Mouse (Mus musculus) neural tube, embryonic 14.5 days (tissue): ENCODE measurements at regions not wholly inside any gene's neighbourhood (a gene's known extent, or its start where the extent isn't known, plus 50 kb on each side); places are given as distances from the start of the nearest gene placed in this dataset.
A peak's percentile ranks its signal among the peaks of the same experiment; 100 is the strongest.

ENCODE experiments used
- ATAC-seq: fragments of 200-750 bp; cut with Nextera tagmentation; 2 replicates; pipeline ENCODE4 v1.8.0; 2017; ENCODE audit warnings: low read depth, mild to moderate bottlenecking, moderate TSS enrichment, moderate library complexity
- H3K27ac ChIP-seq: fragments of 300-500 bp; sonication (generic); 2 replicates; pipeline ENCODE4 v1.5.1; 2014; ENCODE audit warnings: low read depth, mild to moderate bottlenecking, control low read depth, low read length, moderate library complexity, mixed read lengths
- H3K27me3 ChIP-seq: fragments of 300-500 bp; sonication (generic); 2 replicates; pipeline ENCODE4 v1.6.1; 2014; ENCODE audit warnings: low read length; ENCODE audit not compliant: control insufficient read depth, insufficient read depth
- H3K36me3 ChIP-seq: fragments of 300-500 bp; sonication (generic); 2 replicates; pipeline ENCODE4 v1.6.1; 2014; ENCODE audit warnings: low read length, mixed read lengths; ENCODE audit not compliant: control insufficient read depth, insufficient read depth
- H3K4me1 ChIP-seq: fragments of 300-500 bp; sonication (generic); 2 replicates; pipeline ENCODE4 v1.6.1; 2014; ENCODE audit warnings: low read length; ENCODE audit not compliant: control insufficient read depth, insufficient read depth
- H3K4me2 ChIP-seq: fragments of 300-500 bp; sonication (generic); 2 replicates; pipeline ENCODE4 v1.6.1; 2014; ENCODE audit warnings: mild to moderate bottlenecking, low read depth, low read length, control low read depth
- H3K4me3 ChIP-seq: fragments of 300-500 bp; sonication (generic); 2 replicates; pipeline ENCODE4 v1.5.1; 2014; ENCODE audit warnings: low read depth, low read length, control low read depth, mixed read lengths
- H3K9ac ChIP-seq: fragments of 300-500 bp; sonication (generic); replicated peaks from 2 replicates; pipeline ENCODE4 v1.6.1; 2014; ENCODE audit warnings: low read depth, mild to moderate bottlenecking, control low read depth, low read length, mixed read lengths
- H3K9me3 ChIP-seq: fragments of 300-500 bp; sonication (generic); 2 replicates; pipeline ENCODE4 v1.6.1; 2016; ENCODE audit warnings: low read length; ENCODE audit not compliant: control insufficient read depth
- WGBS: fragments of 180-500 bp; shearing (Covaris S2); extraction: QIAGEN DNeasy Blood & Tissue Kit; methylation state at CpG from one replicate; pipeline ENCODE4 v1.1.7; 2014; 5-methylcytosine and 5-hydroxymethylcytosine counted together

DNA sequence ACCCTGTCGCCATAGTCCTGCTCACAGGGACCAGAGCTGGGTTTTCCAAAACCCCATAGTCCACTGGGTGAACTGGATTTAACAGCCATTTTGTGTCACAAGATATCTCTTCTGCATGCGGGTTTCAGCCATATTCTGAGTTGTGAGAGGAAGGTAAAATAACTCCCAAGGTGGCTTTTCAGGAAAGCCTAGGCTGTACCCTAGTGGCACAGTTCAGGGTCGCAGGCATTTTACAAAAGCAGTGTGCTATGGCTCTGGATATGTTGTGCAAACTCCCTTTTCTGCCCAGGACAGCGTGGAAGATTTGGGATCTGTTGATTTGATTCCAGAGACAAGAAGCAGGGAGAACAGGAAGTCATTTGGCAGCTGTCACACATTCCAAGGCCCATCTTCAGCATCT is 588.3 kb upstream of the Mgmt start:
- WGBS = 72% methylated on average over 4 of the region's 4 CpGs
- no peak overlapping the region for H3K9ac ChIP-seq
- no peak overlapping the region for H3K27ac ChIP-seq
- ATAC-seq = no peak
- H3K4me1 ChIP-seq = no peaks in the 10 kb centered on the region
- no peak overlapping the region for H3K4me3 ChIP-seq
- no peak overlapping the region for H3K4me2 ChIP-seq
- H3K36me3 ChIP-seq = no peaks in the 10 kb centered on the region
- H3K27me3 ChIP-seq = no peaks in the 10 kb centered on the region
- no peaks in the 10 kb centered on the region for H3K9me3 ChIP-seq

DNA sequence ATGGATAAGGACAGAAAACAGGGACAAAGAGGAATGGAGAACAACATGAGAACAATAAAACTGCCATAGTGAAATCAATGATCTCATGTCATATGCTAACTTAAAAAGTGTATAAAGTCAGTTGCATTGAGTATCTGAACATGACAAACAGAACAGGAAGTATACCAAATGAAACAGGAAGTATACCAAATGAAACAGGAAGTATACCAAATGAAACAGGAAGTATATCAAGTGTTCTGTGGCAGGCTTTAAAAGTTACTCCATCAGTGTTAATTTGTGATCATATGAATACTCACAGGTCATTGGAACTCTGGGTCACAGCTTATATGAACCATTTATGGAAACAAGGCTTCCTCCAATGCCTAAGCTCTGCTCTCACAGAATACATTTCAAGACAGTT is 585.6 kb upstream of the Mgmt start:
- Histone ChIP-seq H3K9ac (no peak overlapping the region), H3K36me3 (no peaks in the 10 kb centered on the region), H3K4me3 (no peak overlapping the region), H3K9me3 (no peaks in the 10 kb centered on the region), H3K4me1 (no peaks in the 10 kb centered on the region), H3K27ac (no peak overlapping the region), H3K27me3 (no peaks in the 10 kb centered on the region), H3K4me2 (no peak overlapping the region)
- no peak for ATAC-seq

DNA sequence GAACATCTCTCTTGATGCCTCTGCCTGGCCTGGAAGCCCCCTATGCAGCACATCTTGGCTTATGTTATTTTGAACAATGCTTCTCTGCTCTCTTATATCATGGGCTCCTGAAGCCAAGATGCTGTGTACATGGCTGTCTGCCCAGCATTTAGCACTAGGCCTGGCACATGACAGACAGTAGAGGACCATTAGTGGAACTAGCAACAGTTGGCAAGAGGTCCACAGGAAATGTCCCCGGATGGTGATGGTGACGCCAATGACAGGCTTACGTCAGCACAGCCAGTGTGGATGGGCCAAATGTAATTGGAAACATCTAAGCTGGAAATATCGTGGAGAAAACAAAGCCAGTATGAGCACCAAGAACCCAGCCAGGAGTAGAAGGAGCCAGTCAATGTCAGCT is 567.1 kb upstream of the Mgmt start:
- H3K36me3 ChIP-seq = no peaks in the 10 kb centered on the region
- no peaks in the 10 kb centered on the region for H3K27me3 ChIP-seq
- H3K9me3 ChIP-seq = no peaks in the 10 kb centered on the region
- ATAC-seq = no peak
- H3K4me2 ChIP-seq = no peak overlapping the region
- H3K4me1 ChIP-seq = no peaks in the 10 kb centered on the region
- no peak overlapping the region for H3K4me3 ChIP-seq
- no peak overlapping the region for H3K27ac ChIP-seq
- 95% methylated on average over 4 of the region's 4 CpGs for WGBS
- H3K9ac ChIP-seq = no peak overlapping the region

DNA sequence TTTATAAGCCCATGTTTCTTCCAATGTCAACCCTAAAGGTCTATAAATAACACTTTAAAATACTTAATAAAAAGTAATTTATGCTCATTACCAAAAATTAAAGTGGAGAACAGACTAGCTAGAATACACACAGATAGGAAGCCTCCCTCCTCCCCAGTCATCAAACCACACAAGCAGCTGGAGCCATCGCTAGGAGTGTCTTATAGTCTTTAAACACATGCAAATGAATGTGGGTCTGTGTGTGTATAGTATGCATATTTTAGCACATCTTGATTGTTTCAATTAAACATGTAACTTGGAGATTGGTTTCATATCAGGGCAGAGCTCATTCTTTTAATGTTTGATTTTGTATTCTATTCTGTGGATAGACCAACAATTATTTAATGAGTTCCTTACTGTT is 564.0 kb upstream of the Mgmt start:
- WGBS = 37% methylated on average over 1 of the region's 1 CpGs

DNA sequence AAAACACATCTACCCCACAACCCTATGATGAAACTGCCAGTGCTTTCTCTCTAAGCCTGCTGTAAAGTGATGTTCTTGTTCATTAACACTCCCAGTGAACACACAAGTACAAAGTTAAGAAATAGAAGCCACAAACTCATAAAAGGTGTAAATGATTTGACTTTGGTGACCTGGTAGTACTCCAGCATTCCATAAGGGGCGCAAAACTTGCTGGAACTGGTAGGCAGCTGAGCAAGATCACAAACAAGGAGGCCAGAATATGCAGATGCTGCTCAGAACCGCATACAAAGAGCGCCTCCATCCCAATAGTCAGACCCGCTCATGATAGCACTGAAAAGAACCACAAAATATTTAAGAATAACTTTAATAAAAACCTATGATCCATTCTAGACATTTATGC is 561.6 kb upstream of the Mgmt start:
- Histone ChIP-seq H3K9ac (no peak overlapping the region), H3K27me3 (no peaks in the 10 kb centered on the region), H3K4me2 (no peak overlapping the region), H3K9me3 (no peaks in the 10 kb centered on the region), H3K27ac (no peak overlapping the region), H3K36me3 (no peaks in the 10 kb centered on the region), H3K4me1 (no peaks in the 10 kb centered on the region), H3K4me3 (no peak overlapping the region)
- WGBS = 29% methylated on average over 4 of the region's 4 CpGs
- ATAC-seq = no peak

More for the DNA sequence above, 564.0 kb upstream of the Mgmt start:
- no peaks in the 10 kb centered on the region for H3K4me1 ChIP-seq
- H3K4me3 ChIP-seq = no peak overlapping the region
- no peak overlapping the region for H3K27ac ChIP-seq
- ATAC-seq = no peak
- H3K4me2 ChIP-seq = no peak overlapping the region
- H3K27me3 ChIP-seq = no peaks in the 10 kb centered on the region
- H3K36me3 ChIP-seq = no peaks in the 10 kb centered on the region
- H3K9ac ChIP-seq = no peak overlapping the region
- H3K9me3 ChIP-seq = no peaks in the 10 kb centered on the region

DNA sequence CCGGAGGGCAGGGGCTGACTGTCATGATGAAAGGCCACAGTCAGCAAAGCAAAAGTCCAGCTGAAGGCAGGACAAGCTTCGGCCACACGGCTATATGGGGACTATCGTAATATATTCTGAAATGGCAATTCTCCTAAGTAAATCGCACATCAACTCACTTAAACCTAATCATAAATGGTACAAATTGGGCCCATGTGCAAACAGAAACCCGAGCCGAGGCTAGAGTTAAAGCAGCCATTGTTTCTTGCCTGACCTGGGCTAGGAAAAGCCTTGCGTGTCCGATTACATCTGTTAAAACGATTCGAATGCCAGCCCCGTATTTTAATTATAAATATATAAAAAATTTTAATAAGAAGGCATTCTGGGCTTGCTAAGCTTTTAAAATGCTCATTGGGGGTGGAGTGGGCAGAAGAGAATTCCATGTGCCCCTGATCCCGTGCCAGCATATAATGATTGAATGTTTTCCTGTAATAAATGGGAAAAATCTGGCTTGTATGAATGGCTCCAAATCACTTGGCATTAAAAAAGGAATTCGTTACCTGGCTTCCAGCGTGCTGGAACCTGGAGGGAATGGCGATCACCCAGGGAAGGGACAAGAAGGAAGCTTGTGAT is 552.7 kb upstream of the Mgmt start:
- Histone ChIP-seq H3K4me2 (no peak overlapping the region), H3K27ac (peak overlapping the region; percentile 48; the same call in 1 of the 2 replicates), H3K4me1 (peaks cover 20% of the 10 kb centered on the region), H3K9ac (no peak overlapping the region), H3K4me3 (no peak overlapping the region), H3K36me3 (no peaks in the 10 kb centered on the region), H3K9me3 (no peaks in the 10 kb centered on the region), H3K27me3 (no peaks in the 10 kb centered on the region)
- WGBS = 61% methylated on average over 16 of the region's 16 CpGs
- no peak for ATAC-seq

DNA sequence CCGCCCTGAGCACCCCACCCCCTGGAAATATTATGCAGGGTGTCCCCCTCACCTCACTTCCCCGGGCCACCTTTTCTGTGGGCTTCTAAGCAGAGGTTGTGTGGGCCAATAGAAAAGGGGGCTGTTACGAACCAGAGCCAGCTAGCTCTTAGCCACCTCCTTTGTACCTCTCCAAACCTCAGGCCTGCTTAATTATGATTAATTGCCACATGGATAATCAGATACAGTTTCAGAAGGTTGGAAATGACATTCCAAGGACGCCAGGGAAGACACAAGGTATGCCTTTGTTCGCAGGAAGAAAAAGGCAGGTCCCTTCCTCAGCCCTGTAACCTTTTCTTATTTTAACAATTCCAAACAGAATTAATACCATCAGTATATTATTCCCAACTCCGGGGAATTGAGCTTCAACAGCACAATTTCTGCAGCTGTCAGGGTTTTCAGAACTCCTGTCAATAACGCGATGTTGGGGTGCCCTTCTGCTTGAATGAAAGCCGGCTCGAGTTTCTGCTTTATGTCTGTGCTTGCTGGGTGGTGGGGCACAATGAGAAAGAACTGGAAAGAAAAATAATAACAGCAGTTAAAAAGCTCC is 552.1 kb upstream of the Mgmt start:
- Histone ChIP-seq H3K27me3 (no peaks in the 10 kb centered on the region), H3K4me1 (peaks cover 20% of the 10 kb centered on the region), H3K9me3 (no peaks in the 10 kb centered on the region), H3K27ac (peak overlapping the region; percentile 55; the same call in 1 of the 2 replicates), H3K4me3 (no peak overlapping the region), H3K9ac (no peak overlapping the region), H3K4me2 (no peak overlapping the region), H3K36me3 (no peaks in the 10 kb centered on the region)
- WGBS = 38% methylated on average over 10 of the region's 10 CpGs
- 0 out of 2 replicates have a peak, but pooled peaks have one; percentile 24 for ATAC-seq

DNA sequence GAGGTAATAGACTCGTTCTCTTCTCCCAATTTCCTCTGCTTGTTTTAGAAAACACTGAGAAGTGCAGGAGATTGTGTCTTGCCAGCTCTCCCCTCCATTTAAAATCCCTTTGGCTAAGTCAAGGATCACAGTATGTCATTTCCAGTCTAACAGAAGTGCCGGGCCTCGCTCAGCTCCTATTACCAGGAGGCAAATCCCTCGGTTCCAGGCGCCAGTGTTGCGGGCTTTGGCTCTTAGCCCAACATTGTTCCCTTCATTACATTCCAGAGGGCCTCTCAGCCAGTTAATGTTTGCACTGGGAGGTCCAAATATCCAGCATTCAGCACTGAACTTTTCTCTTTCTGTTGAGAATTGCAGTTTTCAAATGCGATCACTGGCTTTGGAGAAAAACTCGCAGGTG is 551.6 kb upstream of the Mgmt start:
- ATAC-seq = no peak
- no peaks in the 10 kb centered on the region for H3K27me3 ChIP-seq
- no peak overlapping the region for H3K4me3 ChIP-seq
- H3K4me2 ChIP-seq = no peak overlapping the region
- no peaks in the 10 kb centered on the region for H3K9me3 ChIP-seq
- peaks cover 20% of the 10 kb centered on the region for H3K4me1 ChIP-seq
- no peaks in the 10 kb centered on the region for H3K36me3 ChIP-seq
- H3K9ac ChIP-seq = no peak overlapping the region
- WGBS = 6% methylated on average over 8 of the region's 8 CpGs
- peak overlapping the region; percentile 45; the same call in 1 of the 2 replicates for H3K27ac ChIP-seq

DNA sequence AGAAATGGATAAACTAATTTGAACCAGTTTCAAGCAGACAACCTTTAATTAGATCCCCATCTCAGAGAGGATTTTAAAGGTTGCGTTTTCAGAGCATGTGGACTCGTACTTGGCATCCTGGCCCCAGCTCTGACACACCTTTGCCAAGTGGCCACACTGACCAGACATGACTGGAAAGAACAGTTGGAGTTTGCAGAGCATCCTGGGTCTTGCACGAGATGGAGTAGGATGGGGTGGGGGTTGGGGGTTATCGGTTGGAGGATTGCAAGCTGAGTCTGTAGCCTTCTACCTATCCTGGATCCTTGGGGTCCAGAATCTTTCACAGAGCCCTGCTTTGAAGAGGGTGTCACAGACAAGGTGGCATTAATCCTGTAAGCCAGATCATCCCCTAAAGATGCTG is 550.9 kb upstream of the Mgmt start:
- Histone ChIP-seq H3K4me3 (no peak overlapping the region), H3K4me2 (no peak overlapping the region), H3K27me3 (no peaks in the 10 kb centered on the region), H3K9me3 (no peaks in the 10 kb centered on the region), H3K9ac (no peak overlapping the region), H3K27ac (no peak overlapping the region; the same call in 1 of the 2 replicates), H3K4me1 (peaks cover 20% of the 10 kb centered on the region), H3K36me3 (no peaks in the 10 kb centered on the region)
- 81% methylated on average over 4 of the region's 4 CpGs for WGBS
- no peak for ATAC-seq
